Mouse (Mus musculus): ENCODE measurements at regions not wholly inside any gene's neighbourhood (a gene's known extent, or its start where the extent isn't known, plus 50 kb on each side); places are given as distances from the start of the nearest gene placed in this dataset.

DNA sequence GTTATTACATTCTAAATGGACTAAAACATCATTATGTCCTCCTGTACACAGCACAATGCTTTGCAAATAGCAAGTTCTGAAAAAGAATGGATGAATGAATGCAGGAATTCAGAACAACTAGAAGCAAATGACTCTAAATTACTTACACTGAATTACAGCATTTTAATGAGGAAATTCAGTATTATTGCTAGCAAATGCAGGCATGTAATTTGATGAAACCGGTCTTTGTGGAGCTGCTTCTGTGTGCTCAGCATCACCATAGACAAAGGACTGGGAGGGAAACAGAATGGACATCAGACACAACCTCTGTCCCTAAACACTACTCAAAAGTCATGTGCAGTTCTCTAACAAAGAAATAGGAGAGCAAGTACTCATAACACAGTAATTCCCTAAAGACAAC is 137.4 kb upstream of the Cdyl start:
- H3K9me3 ChIP-seq (replicated peaks; ENCODE audit: control insufficient read depth, low read length): no peaks in the 10 kb centered on the region
- ATAC-seq (no peak), DNase-seq (ENCODE audit: low spot score) (peak; percentile 33)
- H3K4me2 ChIP-seq (ENCODE audit: low read length): no peak overlapping the region
- H3K36me3 ChIP-seq (ENCODE audit: control insufficient read depth, insufficient read depth, low read length): no peaks in the 10 kb centered on the region
- no peaks in the 10 kb centered on the region for H3K4me1 ChIP-seq (ENCODE audit: control insufficient read depth, insufficient read depth, low read length)
- H3K4me3 ChIP-seq (ENCODE audit: low read depth, low read length): no peak overlapping the region
- no peaks in the 10 kb centered on the region for H3K27me3 ChIP-seq (replicated peaks; ENCODE audit: control insufficient read depth, insufficient read depth, low read length)
- WGBS: 27% methylated on average over 1 of the region's 1 CpGs
- no peak overlapping the region for H3K27ac ChIP-seq (ENCODE audit: low read depth, low read length)
- no peak overlapping the region for H3K9ac ChIP-seq (ENCODE audit: low read length)

DNA sequence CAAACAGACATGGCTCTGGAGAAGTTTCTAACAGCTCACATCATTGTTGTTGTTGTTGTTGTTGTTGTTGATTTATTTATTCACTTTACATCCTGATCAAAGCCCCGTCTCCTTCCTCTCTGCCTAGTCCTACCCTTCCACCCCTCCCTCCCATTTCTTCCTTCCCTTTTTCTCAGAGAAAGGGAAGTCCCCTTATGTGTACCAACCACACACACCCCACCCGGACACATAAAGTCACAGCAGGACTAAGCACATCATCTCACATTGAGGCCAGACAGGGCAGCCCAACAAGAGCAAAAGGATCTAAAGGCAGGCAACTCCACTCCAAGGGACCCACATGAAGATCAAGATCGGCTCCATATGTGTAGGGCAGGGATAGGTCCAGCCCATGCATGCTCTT is 130.1 kb upstream of the Cdyl start:
- Histone ChIP-seq H3K9ac (ENCODE audit: low read length) (no peak overlapping the region), H3K4me2 (ENCODE audit: low read length) (no peak overlapping the region), H3K27ac (ENCODE audit: low read depth, low read length) (no peak overlapping the region), H3K9me3 (replicated peaks; ENCODE audit: control insufficient read depth, low read length) (no peaks in the 10 kb centered on the region), H3K27me3 (replicated peaks; ENCODE audit: control insufficient read depth, insufficient read depth, low read length) (no peaks in the 10 kb centered on the region), H3K4me1 (ENCODE audit: control insufficient read depth, insufficient read depth, low read length) (no peaks in the 10 kb centered on the region), H3K4me3 (ENCODE audit: low read depth, low read length) (no peak overlapping the region), H3K36me3 (ENCODE audit: control insufficient read depth, insufficient read depth, low read length) (no peaks in the 10 kb centered on the region)
- no peak for ATAC-seq
- DNase-seq (ENCODE audit: low spot score): no peak
- 98% methylated on average over 3 of the region's 3 CpGs for WGBS

DNA sequence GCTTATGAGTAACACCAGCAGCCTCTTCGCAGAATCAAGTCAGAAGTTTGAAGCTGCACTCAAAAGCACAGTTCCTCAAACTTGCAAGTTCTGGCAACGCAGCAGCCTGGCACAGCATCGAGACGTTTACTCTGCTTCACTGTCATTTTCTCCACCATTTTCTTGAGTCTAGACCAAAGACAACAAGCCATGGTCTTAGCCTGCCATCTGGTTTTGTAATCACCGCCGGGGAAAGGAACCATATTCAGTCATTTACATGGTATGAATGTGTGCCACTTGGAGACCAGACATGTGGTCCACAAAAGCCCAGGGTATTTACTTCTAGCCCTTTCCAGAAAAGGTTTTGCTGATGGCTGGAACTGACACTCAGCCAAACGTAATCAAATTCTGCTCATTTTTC is 122.5 kb upstream of the Cdyl start:
- ATAC-seq: no peak
- Histone ChIP-seq H3K9ac (ENCODE audit: low read length) (no peak overlapping the region), H3K4me3 (ENCODE audit: low read depth, low read length) (no peak overlapping the region), H3K27ac (ENCODE audit: low read depth, low read length) (no peak overlapping the region), H3K36me3 (ENCODE audit: control insufficient read depth, insufficient read depth, low read length) (no peaks in the 10 kb centered on the region), H3K27me3 (replicated peaks; ENCODE audit: control insufficient read depth, insufficient read depth, low read length) (no peaks in the 10 kb centered on the region), H3K4me2 (ENCODE audit: low read length) (no peak overlapping the region), H3K9me3 (replicated peaks; ENCODE audit: control insufficient read depth, low read length) (no peaks in the 10 kb centered on the region), H3K4me1 (ENCODE audit: control insufficient read depth, insufficient read depth, low read length) (no peaks in the 10 kb centered on the region)
- 81% methylated on average over 7 of the region's 7 CpGs for WGBS
- DNase-seq (ENCODE audit: low spot score): no peak

DNA sequence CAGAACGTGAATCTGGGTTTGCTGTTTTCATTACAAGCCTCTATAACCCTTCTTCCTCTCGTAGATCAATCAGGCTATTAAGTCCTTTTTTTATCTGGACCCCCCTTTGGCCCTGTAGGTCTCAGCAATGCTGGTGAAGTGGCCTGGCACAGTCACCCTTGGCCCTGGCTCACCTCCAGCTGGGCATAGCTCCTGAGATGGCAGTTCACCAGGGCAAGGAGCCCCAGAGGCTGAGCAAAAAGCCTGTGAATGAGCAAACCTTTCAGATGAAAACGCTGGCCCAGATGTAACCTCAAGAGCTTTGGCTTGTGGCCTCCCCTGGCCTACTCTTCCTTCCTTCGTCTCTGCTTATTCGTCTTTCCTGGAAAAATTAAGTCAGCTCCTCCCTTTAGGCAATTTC is 121.7 kb upstream of the Cdyl start:
- no peak overlapping the region for H3K4me3 ChIP-seq (ENCODE audit: low read depth, low read length)
- H3K4me2 ChIP-seq (ENCODE audit: low read length): no peak overlapping the region
- H3K36me3 ChIP-seq (ENCODE audit: control insufficient read depth, insufficient read depth, low read length): no peaks in the 10 kb centered on the region
- WGBS: 80% methylated on average over 5 of the region's 5 CpGs
- ATAC-seq (no peak), DNase-seq (ENCODE audit: low spot score) (no peak)
- H3K27ac ChIP-seq (ENCODE audit: low read depth, low read length): no peak overlapping the region
- no peaks in the 10 kb centered on the region for H3K4me1 ChIP-seq (ENCODE audit: control insufficient read depth, insufficient read depth, low read length)
- no peaks in the 10 kb centered on the region for H3K9me3 ChIP-seq (replicated peaks; ENCODE audit: control insufficient read depth, low read length)
- H3K27me3 ChIP-seq (replicated peaks; ENCODE audit: control insufficient read depth, insufficient read depth, low read length): no peaks in the 10 kb centered on the region
- no peak overlapping the region for H3K9ac ChIP-seq (ENCODE audit: low read length)

DNA sequence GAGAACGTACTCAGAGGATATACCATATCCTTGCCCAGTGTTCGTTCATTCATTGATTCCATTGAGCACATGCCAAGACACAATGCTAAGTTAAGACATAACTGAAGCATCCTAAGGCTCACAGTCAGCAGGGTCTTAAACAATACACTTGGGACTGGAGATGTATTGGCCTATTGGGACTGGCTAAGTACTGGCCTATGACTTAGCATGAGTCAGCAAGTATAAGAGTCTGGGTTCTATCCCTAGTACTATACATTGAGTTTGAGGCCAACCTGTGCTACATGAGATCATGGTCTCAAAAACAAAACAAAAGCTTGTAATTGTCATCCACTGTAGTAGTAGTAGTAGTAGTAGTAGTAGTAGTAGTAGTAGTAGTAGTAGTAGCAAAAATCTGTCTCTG is 119.2 kb upstream of the Cdyl start:
- Histone ChIP-seq H3K27me3 (replicated peaks; ENCODE audit: control insufficient read depth, insufficient read depth, low read length) (no peaks in the 10 kb centered on the region), H3K36me3 (ENCODE audit: control insufficient read depth, insufficient read depth, low read length) (no peaks in the 10 kb centered on the region), H3K27ac (ENCODE audit: low read depth, low read length) (no peak overlapping the region), H3K4me3 (ENCODE audit: low read depth, low read length) (no peak overlapping the region), H3K4me1 (ENCODE audit: control insufficient read depth, insufficient read depth, low read length) (no peaks in the 10 kb centered on the region), H3K4me2 (ENCODE audit: low read length) (no peak overlapping the region), H3K9ac (ENCODE audit: low read length) (no peak overlapping the region), H3K9me3 (replicated peaks; ENCODE audit: control insufficient read depth, low read length) (no peaks in the 10 kb centered on the region)
- ATAC-seq: no peak
- WGBS: 82% methylated on average over 2 of the region's 2 CpGs
- no peak for DNase-seq (ENCODE audit: low spot score)

DNA sequence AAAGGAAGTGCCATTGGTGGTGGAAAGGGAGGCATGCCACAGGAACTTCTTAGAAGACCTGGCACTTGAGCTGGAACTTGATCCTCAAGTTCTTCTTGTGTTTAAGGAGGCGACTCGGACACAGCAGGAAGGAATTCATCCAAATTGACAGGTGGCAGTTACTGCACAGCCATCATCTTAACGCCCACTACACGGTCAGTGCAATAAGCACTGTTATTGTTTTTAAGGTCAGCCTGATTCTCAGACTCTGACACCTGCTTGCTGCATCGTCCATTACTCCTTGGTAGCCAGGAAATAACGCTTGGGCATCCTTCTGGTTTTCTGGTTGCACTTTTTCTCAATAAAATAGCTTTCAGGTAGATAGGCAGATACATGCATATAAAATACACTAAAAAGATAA is 118.6 kb upstream of the Cdyl start:
- Histone ChIP-seq H3K4me3 (ENCODE audit: low read depth, low read length) (no peak overlapping the region), H3K9me3 (replicated peaks; ENCODE audit: control insufficient read depth, low read length) (no peaks in the 10 kb centered on the region), H3K27me3 (replicated peaks; ENCODE audit: control insufficient read depth, insufficient read depth, low read length) (no peaks in the 10 kb centered on the region), H3K9ac (ENCODE audit: low read length) (no peak overlapping the region), H3K4me1 (ENCODE audit: control insufficient read depth, insufficient read depth, low read length) (no peaks in the 10 kb centered on the region), H3K4me2 (ENCODE audit: low read length) (no peak overlapping the region), H3K36me3 (ENCODE audit: control insufficient read depth, insufficient read depth, low read length) (no peaks in the 10 kb centered on the region), H3K27ac (ENCODE audit: low read depth, low read length) (no peak overlapping the region)
- DNase-seq (ENCODE audit: low spot score) (no peak), ATAC-seq (no peak)
- 88% methylated on average over 6 of the region's 6 CpGs for WGBS

DNA sequence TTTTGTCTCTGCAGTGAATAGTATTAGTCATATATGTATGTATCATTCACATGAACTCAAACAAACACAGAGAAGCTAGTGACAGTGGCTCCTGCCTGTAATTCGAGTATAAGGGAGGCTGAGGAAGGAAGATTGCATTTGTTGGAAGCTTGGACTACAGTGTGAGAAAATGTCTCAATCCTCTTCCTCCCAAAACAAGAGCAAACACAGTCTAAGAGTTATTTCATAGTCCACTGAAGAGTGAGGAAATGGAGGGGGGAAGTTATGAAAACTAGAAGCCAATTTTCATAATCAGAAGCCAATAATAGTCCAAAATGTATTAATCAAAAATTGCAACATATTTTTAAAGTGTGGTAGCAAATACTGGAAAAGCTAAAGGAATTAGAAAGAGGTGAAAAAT is 95.6 kb upstream of the Cdyl start:
- ATAC-seq: no peak
- H3K4me2 ChIP-seq (ENCODE audit: low read length): no peak overlapping the region
- H3K9ac ChIP-seq (ENCODE audit: low read length): no peak overlapping the region
- WGBS: 30% methylated on average over 1 of the region's 1 CpGs
- no peak for DNase-seq (ENCODE audit: low spot score)
- H3K4me3 ChIP-seq (ENCODE audit: low read depth, low read length): no peak overlapping the region
- H3K4me1 ChIP-seq (ENCODE audit: control insufficient read depth, insufficient read depth, low read length): no peaks in the 10 kb centered on the region
- no peaks in the 10 kb centered on the region for H3K9me3 ChIP-seq (replicated peaks; ENCODE audit: control insufficient read depth, low read length)
- H3K27me3 ChIP-seq (replicated peaks; ENCODE audit: control insufficient read depth, insufficient read depth, low read length): no peaks in the 10 kb centered on the region
- no peak overlapping the region for H3K27ac ChIP-seq (ENCODE audit: low read depth, low read length)
- no peaks in the 10 kb centered on the region for H3K36me3 ChIP-seq (ENCODE audit: control insufficient read depth, insufficient read depth, low read length)

DNA sequence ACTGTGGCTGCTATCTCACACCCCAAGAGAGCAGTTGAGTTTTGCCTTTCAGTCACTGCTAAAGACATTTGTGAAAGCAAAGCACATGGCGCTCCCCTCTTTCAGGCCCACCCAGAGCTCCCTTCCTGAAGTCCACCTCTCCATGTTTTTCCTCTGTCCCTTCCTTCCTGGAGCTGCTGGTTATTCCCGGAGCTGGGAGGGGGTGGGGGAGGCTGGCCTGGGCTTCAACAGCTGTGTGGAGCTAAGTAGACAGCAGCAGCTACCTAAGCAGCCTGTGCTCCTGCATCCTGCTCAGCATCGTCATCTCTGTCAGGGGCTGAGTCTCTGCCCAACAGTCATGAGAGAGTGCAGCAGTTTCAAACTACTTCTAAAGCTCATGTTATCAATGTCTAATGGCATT is 78.0 kb upstream of the Cdyl start:
- Histone ChIP-seq H3K4me2 (ENCODE audit: low read length) (no peak overlapping the region), H3K27me3 (replicated peaks; ENCODE audit: control insufficient read depth, insufficient read depth, low read length) (no peaks in the 10 kb centered on the region), H3K27ac (ENCODE audit: low read depth, low read length) (no peak overlapping the region), H3K9ac (ENCODE audit: low read length) (no peak overlapping the region), H3K36me3 (ENCODE audit: control insufficient read depth, insufficient read depth, low read length) (no peaks in the 10 kb centered on the region), H3K4me1 (ENCODE audit: control insufficient read depth, insufficient read depth, low read length) (no peaks in the 10 kb centered on the region), H3K9me3 (replicated peaks; ENCODE audit: control insufficient read depth, low read length) (no peaks in the 10 kb centered on the region), H3K4me3 (ENCODE audit: low read depth, low read length) (no peak overlapping the region)
- 14% methylated on average over 3 of the region's 3 CpGs for WGBS
- ATAC-seq (no peak), DNase-seq (ENCODE audit: low spot score) (peak; percentile 34)

DNA sequence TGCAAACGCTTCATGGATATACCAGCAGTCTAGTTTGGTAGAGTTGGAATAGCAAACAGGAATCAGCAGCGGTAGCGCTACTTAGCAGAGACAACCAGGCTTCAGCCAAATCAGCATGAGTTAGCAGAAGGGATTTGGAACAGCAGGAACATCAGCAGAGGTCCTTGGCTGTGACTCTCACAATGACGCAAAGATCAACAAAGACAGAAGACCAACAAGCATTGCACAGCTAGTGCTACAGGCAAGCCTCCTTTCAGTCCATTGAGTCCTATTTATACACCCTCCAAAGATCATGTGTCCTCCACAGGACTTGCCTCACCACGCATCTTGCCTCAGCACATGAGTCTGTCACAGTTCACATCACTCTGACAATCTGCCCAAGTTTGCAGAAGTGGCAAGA is 61.6 kb upstream of the Cdyl start:
- Histone ChIP-seq H3K4me1 (ENCODE audit: control insufficient read depth, insufficient read depth, low read length) (no peaks in the 10 kb centered on the region), H3K27me3 (replicated peaks; ENCODE audit: control insufficient read depth, insufficient read depth, low read length) (no peaks in the 10 kb centered on the region), H3K4me3 (ENCODE audit: low read depth, low read length) (no peak overlapping the region), H3K4me2 (ENCODE audit: low read length) (no peak overlapping the region), H3K27ac (ENCODE audit: low read depth, low read length) (no peak overlapping the region), H3K9me3 (replicated peaks; ENCODE audit: control insufficient read depth, low read length) (no peaks in the 10 kb centered on the region), H3K36me3 (ENCODE audit: control insufficient read depth, insufficient read depth, low read length) (no peaks in the 10 kb centered on the region), H3K9ac (ENCODE audit: low read length) (no peak overlapping the region)
- ATAC-seq: no peak
- DNase-seq (ENCODE audit: low spot score): no peak
- WGBS: 88% methylated on average over 5 of the region's 5 CpGs
